Mouse (Mus musculus) MEL (cell line): ENCODE data around the gene Zfp398. TPM values are rescaled to one million over a fixed set of nuclear protein-coding genes. Genes with fewer than 3 reads are reported as not detected.

Experiments used
- DNase-seq: peaks from one replicate; pipeline ENCODE4 v3.0.0; 2011; ENCODE audit warnings: low read depth, low spot score
- H3K27ac ChIP-seq: 2 replicates; pipeline ENCODE4 v1.5.1; 2012; ENCODE audit warnings: low read depth, mild to moderate bottlenecking, control low read depth, low read length, moderate library complexity; ENCODE audit not compliant: control insufficient read depth
- H3K27me3 ChIP-seq, 2 experiments: fragments of 150-350 bp in 1 of 2; sonication (generic) in 1 of 2; 2 replicates each; pipeline ENCODE4 v1.6.1; 2012; ENCODE audit warnings: low read length in 2 of 2, mild to moderate bottlenecking in 2 of 2, improper control_type of control experiment in 1 of 2, moderate library complexity in 1 of 2; ENCODE audit not compliant: insufficient read depth in 2 of 2, control insufficient read depth in 1 of 2
- H3K36me3 ChIP-seq, 2 experiments: 2 replicates each; pipeline ENCODE4 v1.6.1; 2012 to 2014; ENCODE audit warnings: low read length in 2 of 2, improper control_type of control experiment in 1 of 2, inconsistent platforms in 1 of 2, mild to moderate bottlenecking in 1 of 2; ENCODE audit not compliant: insufficient read depth in 2 of 2, control insufficient read depth in 1 of 2
- H3K4me1 ChIP-seq, 2 experiments: fragments of 150-350 bp in 1 of 2; sonication (generic) in 1 of 2; 2 replicates each; pipeline ENCODE4 v1.6.1; 2012; ENCODE audit warnings: low read length in 2 of 2, improper control_type of control experiment in 1 of 2, mild to moderate bottlenecking in 1 of 2; ENCODE audit not compliant: insufficient read depth in 2 of 2, control insufficient read depth in 1 of 2
- H3K4me3 ChIP-seq, 2 experiments: fragments of 150-350 bp in 1 of 2; sonication (generic) in 1 of 2; 2 replicates each; pipeline ENCODE4 v1.5.1; 2012; ENCODE audit warnings: low read depth in 2 of 2, low read length in 2 of 2, mild to moderate bottlenecking in 2 of 2, moderate library complexity in 2 of 2, control low read depth in 1 of 2, improper control_type of control experiment in 1 of 2; ENCODE audit not compliant: control insufficient read depth in 1 of 2, insufficient read depth in 1 of 2
- H3K79me2 ChIP-seq: 2 replicates; pipeline ENCODE4 v1.6.1; 2012; ENCODE audit warnings: mild to moderate bottlenecking, low read length, moderate library complexity; ENCODE audit not compliant: control insufficient read depth, poor library complexity, insufficient read depth
- H3K9ac ChIP-seq: 2 replicates; pipeline ENCODE4 v1.6.1; 2012; ENCODE audit warnings: low read depth, mild to moderate bottlenecking, control low read depth, low read length, moderate library complexity; ENCODE audit not compliant: control insufficient read depth, poor library complexity, severe bottlenecking
- H3K9me3 ChIP-seq: fragments of 150-350 bp; sonication (generic); replicated peaks from 2 replicates; pipeline ENCODE4 v1.6.1; 2012; ENCODE audit warnings: mild to moderate bottlenecking, low read length, improper control_type of control experiment, moderate library complexity; ENCODE audit not compliant: insufficient read depth
- BHLHE40 ChIP-seq: IDR thresholded peaks from 2 replicates; pipeline ENCODE4 v1.6.1; 2012; ENCODE audit warnings: low read depth, mild to moderate bottlenecking, inconsistent platforms, low read length, improper control_type of control experiment, borderline replicate concordance
- CHD2 ChIP-seq: IDR thresholded peaks from 2 replicates; pipeline ENCODE4 v1.6.1; 2011; ENCODE audit warnings: low read length, improper control_type of control experiment
- ELF1 ChIP-seq: IDR thresholded peaks from 2 replicates; pipeline ENCODE4 v1.6.1; 2014; ENCODE audit warnings: low read depth, mild to moderate bottlenecking, inconsistent platforms, low read length, improper control_type of control experiment, moderate library complexity
- EP300 ChIP-seq, 2 experiments: IDR thresholded peaks; 2 replicates each; pipeline ENCODE4 v1.6.1; 2011; ENCODE audit warnings: improper control_type of control experiment in 2 of 2, low read length in 2 of 2, low read depth in 1 of 2, mild to moderate bottlenecking in 1 of 2
- ETS1 ChIP-seq: IDR thresholded peaks from 2 replicates; pipeline ENCODE4 v1.6.1; 2012; ENCODE audit warnings: low read depth, mild to moderate bottlenecking, inconsistent platforms, low read length, improper control_type of control experiment, moderate library complexity
- GATA1 ChIP-seq: IDR thresholded peaks from 2 replicates; pipeline ENCODE4 v1.6.1; 2011; ENCODE audit warnings: low read depth, low read length, improper control_type of control experiment
- HCFC1 ChIP-seq: IDR thresholded peaks from 2 replicates; pipeline ENCODE4 v1.6.1; 2012; ENCODE audit warnings: low read depth, mild to moderate bottlenecking, inconsistent platforms, low read length, improper control_type of control experiment, moderate library complexity
- JUND ChIP-seq: IDR thresholded peaks from 2 replicates; pipeline ENCODE4 v1.6.1; 2011; ENCODE audit warnings: low read depth, mild to moderate bottlenecking, improper control_type of control experiment, low read length
- KAT2A ChIP-seq: conservative IDR thresholded peaks from 2 replicates; pipeline ENCODE4 v1.6.1; 2012; ENCODE audit warnings: low read depth, low read length, improper control_type of control experiment, inconsistent platforms
- MAFK ChIP-seq: IDR thresholded peaks from 2 replicates; pipeline ENCODE4 v1.6.1; 2011; ENCODE audit warnings: low read depth, mild to moderate bottlenecking, low read length, improper control_type of control experiment, borderline replicate concordance
- MAZ ChIP-seq: IDR thresholded peaks from 2 replicates; pipeline ENCODE4 v1.6.1; 2012; ENCODE audit warnings: low read depth, mild to moderate bottlenecking, inconsistent platforms, low read length, improper control_type of control experiment
- MEF2A ChIP-seq: IDR thresholded peaks from 2 replicates; pipeline ENCODE4 v1.6.1; 2014; ENCODE audit warnings: low read depth, mild to moderate bottlenecking, inconsistent platforms, low read length, improper control_type of control experiment; ENCODE audit not compliant: poor library complexity, insufficient replicate concordance, severe bottlenecking; ENCODE audit errors: extremely low read depth
- NELFE ChIP-seq: IDR thresholded peaks from 2 replicates; pipeline ENCODE4 v1.6.1; 2011; ENCODE audit warnings: low read depth, low read length, improper control_type of control experiment
- NRF1 ChIP-seq: IDR thresholded peaks from 2 replicates; pipeline ENCODE4 v1.6.1; 2014; ENCODE audit warnings: low read depth, mild to moderate bottlenecking, inconsistent platforms, low read length, improper control_type of control experiment, moderate library complexity; ENCODE audit not compliant: poor library complexity, insufficient read depth, severe bottlenecking
- POLR2AphosphoS5 ChIP-seq: IDR thresholded peaks from 2 replicates; pipeline ENCODE4 v1.6.1; 2012; ENCODE audit warnings: low read depth, borderline replicate concordance, mild to moderate bottlenecking, inconsistent platforms, low read length, moderate library complexity, mixed read lengths
- RAD21 ChIP-seq: IDR thresholded peaks from 2 replicates; pipeline ENCODE4 v1.6.1; 2011; ENCODE audit warnings: mild to moderate bottlenecking, low read depth, low read length, improper control_type of control experiment
- SIN3A ChIP-seq: IDR thresholded peaks from 2 replicates; pipeline ENCODE4 v1.6.1; 2012; ENCODE audit warnings: low read length, improper control_type of control experiment, inconsistent platforms
- SMC3 ChIP-seq: IDR thresholded peaks from 2 replicates; pipeline ENCODE4 v1.6.1; 2011; ENCODE audit warnings: low read depth, low read length, improper control_type of control experiment
- TAL1 ChIP-seq: IDR thresholded peaks from 2 replicates; pipeline ENCODE4 v1.6.1; 2012; ENCODE audit warnings: mild to moderate bottlenecking, inconsistent platforms, low read length, moderate library complexity, mixed read lengths
- TBP ChIP-seq: IDR thresholded peaks from 2 replicates; pipeline ENCODE4 v1.8.0; 2011; ENCODE audit warnings: low read depth, low read length, improper control_type of control experiment
- TCF12 ChIP-seq: IDR thresholded peaks from 2 replicates; pipeline ENCODE4 v1.6.1; 2014; ENCODE audit warnings: low read depth, mild to moderate bottlenecking, inconsistent platforms, low read length, improper control_type of control experiment, moderate library complexity
- USF1 ChIP-seq: IDR thresholded peaks from 2 replicates; pipeline ENCODE4 v1.6.1; 2014; ENCODE audit warnings: low read depth, mild to moderate bottlenecking, inconsistent platforms, low read length, improper control_type of control experiment, moderate library complexity
- ZKSCAN1 ChIP-seq: IDR thresholded peaks from 2 replicates; pipeline ENCODE4 v1.6.1; 2012; ENCODE audit warnings: low read depth, mild to moderate bottlenecking, inconsistent platforms, low read length, improper control_type of control experiment, moderate library complexity
- ZNF384 ChIP-seq: IDR thresholded peaks from 2 replicates; pipeline ENCODE4 v1.6.1; 2012; ENCODE audit warnings: low read depth, mild to moderate bottlenecking, inconsistent platforms, low read length, improper control_type of control experiment
- polyA plus RNA-seq, 2 experiments: library from polyadenylated mRNA; stranded (reverse) in 1 of 2; unstranded in 1 of 2; fragments of >175 nt in 1 of 2; fragments of >200 nt in 1 of 2; gene quantifications; 2 replicates each; pipeline versions ENCODE4 v1.2.1 to v1.2.4; 2012; ENCODE audit warnings: low replicate concordance in 2 of 2, low read depth in 1 of 2; ENCODE audit not compliant: insufficient read length in 2 of 2, insufficient read depth in 1 of 2, missing spikeins in 1 of 2
- total RNA-seq: library from RNA; depleted of rRNA; stranded (reverse); fragments of 300-350 nt; gene quantifications from 2 replicates; pipeline ENCODE4 v1.2.3, GENCODE M21; 2012

The Zfp398 gene
- total and polyA plus RNA-seq, 3 experiments, result 4.7 to 9.5 TPM; not detected in 1

DNA sequence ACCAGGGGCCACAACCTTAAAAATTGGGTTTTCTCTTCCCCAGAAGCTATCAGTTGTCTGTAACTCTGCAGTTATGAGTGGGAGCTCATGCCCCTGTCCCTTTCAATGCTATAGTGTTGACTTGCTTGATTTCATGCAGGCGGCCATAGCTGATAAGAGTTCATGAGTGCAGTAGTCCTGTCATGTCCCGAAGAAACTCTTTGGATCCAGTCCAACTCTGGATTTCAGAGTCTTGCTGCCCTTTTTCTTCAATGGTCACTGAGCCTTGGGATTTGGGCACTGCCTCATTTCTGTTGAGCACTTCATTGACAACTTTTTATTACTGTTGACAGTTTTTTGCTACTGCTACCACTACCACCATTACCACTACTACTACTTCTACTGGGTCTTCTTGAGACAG lies 2.2 kb downstream of the Zfp398 start:
- Histone ChIP-seq H3K4me3 (no peak overlapping the region; a peak in 1 of 4 replicates), H3K9ac (no peak overlapping the region), H3K27me3 (no peaks in the 10 kb centered on the region), H3K36me3 (peaks cover 2 to 41% of the 10 kb centered on the region in 2 experiments; a peak in 3 of 4 replicates), H3K9me3 (no peaks in the 10 kb centered on the region), H3K79me2 (peaks cover 17% of the 10 kb centered on the region), H3K27ac (no peak overlapping the region), H3K4me1 (peaks cover 16 to 22% of the 10 kb centered on the region in 2 experiments)
- DNase-seq, result peak; percentile 56
- TF ChIP-seq GATA1, result peak; percentile 34; the same call in 1 of the 2 replicates
- TF ChIP-seq MEF2A, result no peak
- TF ChIP-seq HCFC1, result no peak
- peak; percentile 29; the same call in 1 of the 2 replicates for TF ChIP-seq TAL1
- no peak for TF ChIP-seq TBP

- H3K9ac ChIP-seq, result no peak overlapping the region
- peaks cover 4 to 38% of the 10 kb centered on the region in 2 experiments; a peak in 3 of 4 replicates for H3K36me3 ChIP-seq
- no peaks in the 10 kb centered on the region for H3K27me3 ChIP-seq
- no peaks in the 10 kb centered on the region for H3K9me3 ChIP-seq
- no peak overlapping the region for H3K27ac ChIP-seq
- H3K79me2 ChIP-seq, result peaks cover 15% of the 10 kb centered on the region
- peaks cover 16 to 22% of the 10 kb centered on the region in 2 experiments for H3K4me1 ChIP-seq
- TF ChIP-seq EP300 (IDR thresholded peaks at IDR 0.05; ENCODE audit: low read depth in 1 of 2, low read length in 2 of 2) (0 out of 4 replicates have a peak, but pooled peaks of 1 of the 2 experiments have one; percentile 12), TBP (no peak), ELF1 (peak; percentile 13; the same call in 1 of the 2 replicates), ZNF384 (0 out of 2 replicates have a peak, but pooled peaks have one; percentile 17)
- peak; percentile 65 for DNase-seq
- H3K4me3 ChIP-seq, result no peak overlapping the region
Observed at GRCm38 (mm10) chr6:47841077-47841476, 5.6 kb downstream of the Zfp398 start.

GRCm38 (mm10) chr6:47841831-47842230 lies 6.4 kb downstream of the Zfp398 start:
- Histone ChIP-seq H3K27me3 (no peaks in the 10 kb centered on the region), H3K27ac (peak overlapping the region; percentile 55), H3K36me3 (peaks cover 6 to 36% of the 10 kb centered on the region in 2 experiments; a peak in 3 of 4 replicates)
- no peak for TF ChIP-seq TCF12
- TF ChIP-seq ELF1, result no peak
- TF ChIP-seq USF1, result no peak
- no peak for TF ChIP-seq ZKSCAN1
- no peak for TF ChIP-seq POLR2AphosphoS5
- TF ChIP-seq TAL1, result no peak
- TF ChIP-seq ETS1, result 0 out of 2 replicates have a peak, but pooled peaks have one; percentile 36
- no peak for TF ChIP-seq BHLHE40
- no peak for TF ChIP-seq NELFE
- TF ChIP-seq SIN3A, result peak; percentile 43; the same call in 1 of the 2 replicates
- TF ChIP-seq RAD21, result no peak
- TF ChIP-seq HCFC1, result no peak
- no peak for TF ChIP-seq SMC3
- no peak for TF ChIP-seq JUND
- TF ChIP-seq KAT2A, result no peak
- TF ChIP-seq TBP, result no peak
- no peak for TF ChIP-seq MEF2A
- no peak for TF ChIP-seq MAFK
- TF ChIP-seq CHD2, result no peak
- no peak for TF ChIP-seq NRF1
- TF ChIP-seq MAZ, result no peak

More at GRCm38 (mm10) chr6:47841831-47842230, 6.4 kb downstream of the Zfp398 start:
- peak; percentile 63 for DNase-seq
- Histone ChIP-seq H3K9me3 (no peaks in the 10 kb centered on the region), H3K79me2 (peaks cover 11% of the 10 kb centered on the region; the same call in 1 of the 2 replicates), H3K4me1 (peaks cover 16 to 21% of the 10 kb centered on the region in 2 experiments), H3K9ac (no peak overlapping the region), H3K4me3 (no peak overlapping the region)
